Mouse (Mus musculus) bone marrow macrophage, adult 2 months (primary cell): ENCODE results near the gene Rprd2. TPM values are rescaled to one million over a fixed set of nuclear protein-coding genes. Genes with fewer than 3 reads are reported as not detected.

Source experiments
- H3K27ac ChIP-seq: 2 replicates; pipeline ENCODE4 v1.5.1; 2012; ENCODE audit warnings: low read depth, low read length; ENCODE audit not compliant: insufficient read depth
- H3K4me1 ChIP-seq: 2 replicates; pipeline ENCODE4 v1.6.1; 2012; ENCODE audit warnings: low read length; ENCODE audit not compliant: control insufficient read depth, insufficient read depth
- H3K4me3 ChIP-seq: 2 replicates; pipeline ENCODE4 v1.5.1; 2012; ENCODE audit warnings: mild to moderate bottlenecking, low read length, moderate library complexity; ENCODE audit not compliant: insufficient read depth
- CTCF ChIP-seq: IDR thresholded peaks from 2 replicates; pipeline ENCODE4 v1.5.1; 2012; ENCODE audit warnings: low read depth, mild to moderate bottlenecking, low read length, moderate library complexity
- POLR2A ChIP-seq: IDR thresholded peaks from 2 replicates; pipeline ENCODE4 v1.6.1; 2012; ENCODE audit warnings: mild to moderate bottlenecking, low read depth, low read length, borderline replicate concordance
- polyA plus RNA-seq: library from polyadenylated mRNA; stranded (reverse); fragments of >200 nt; gene quantifications from 2 replicates; pipeline ENCODE4 v1.2.4, GENCODE M21; 2012; ENCODE audit not compliant: missing spikeins, insufficient read depth, insufficient read length

The Rprd2 gene
- polyA plus RNA-seq, 1 experiment = 29.0 TPM

GRCm38 (mm10) chr3:95785501-95785900 lies 33.2 kb downstream of the Rprd2 start:
- Histone ChIP-seq H3K27ac (no peak overlapping the region), H3K4me3 (no peak overlapping the region), H3K4me1 (0 out of 2 replicates have a peak, but pooled peaks cover 3% of the 10 kb centered on the region)
- no peak for TF ChIP-seq CTCF
- no peak for TF ChIP-seq POLR2A

GRCm38 (mm10) chr3:95771985-95772384 lies 46.7 kb downstream of the Rprd2 start:
- TF ChIP-seq CTCF (peak; percentile 43; the same call in 1 of the 2 replicates), POLR2A (no peak)
- Histone ChIP-seq H3K27ac (no peak overlapping the region), H3K4me3 (no peak overlapping the region), H3K4me1 (no peaks in the 10 kb centered on the region)

DNA sequence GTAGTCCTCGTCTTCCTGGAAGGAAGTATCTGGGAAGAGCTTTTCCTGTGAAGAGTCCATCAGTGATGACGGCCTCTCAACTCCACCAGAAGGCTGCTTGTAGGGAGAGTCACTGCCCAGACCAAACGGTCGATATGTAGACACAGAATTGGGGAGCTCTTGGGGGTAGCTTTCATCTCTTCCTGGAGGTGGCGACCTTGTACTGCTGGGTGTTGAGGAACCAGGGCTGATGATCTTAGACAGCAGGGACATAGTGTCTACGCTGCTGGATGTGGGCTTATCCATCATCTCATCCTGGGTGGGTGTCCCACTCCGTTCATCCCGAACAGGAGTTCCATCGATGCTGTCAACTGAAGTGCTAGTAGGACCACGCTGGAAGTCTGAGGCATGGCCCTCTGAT lies 53.1 kb downstream of the Rprd2 start:
- H3K4me1 ChIP-seq = no peaks in the 10 kb centered on the region
- H3K4me3 ChIP-seq = no peak overlapping the region
- no peak overlapping the region for H3K27ac ChIP-seq
- TF ChIP-seq POLR2A (no peak), CTCF (no peak)

DNA sequence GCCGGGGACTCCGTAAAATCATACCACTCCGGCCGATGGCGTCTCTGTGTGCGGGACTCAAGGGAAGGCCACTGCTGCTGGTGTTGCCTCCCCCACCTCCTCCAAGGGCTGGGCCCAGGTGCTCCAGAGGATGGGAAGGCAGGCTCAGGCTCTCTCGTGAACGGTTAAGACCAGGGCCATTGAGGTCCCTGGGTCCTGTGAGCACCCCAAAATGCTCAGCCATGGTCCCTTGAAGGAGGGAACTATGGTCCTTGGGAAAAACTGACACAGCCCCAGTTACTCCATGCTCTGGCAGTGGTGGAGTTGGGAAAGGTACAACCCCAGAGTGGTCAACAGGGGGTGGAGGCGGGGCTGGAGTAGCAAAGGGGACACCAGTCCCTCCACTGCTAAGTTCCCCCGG lies 54.9 kb downstream of the Rprd2 start:
- TF ChIP-seq CTCF (no peak), POLR2A (no peak)
- no peak overlapping the region for H3K27ac ChIP-seq
- no peak overlapping the region for H3K4me3 ChIP-seq
- H3K4me1 ChIP-seq = no peaks in the 10 kb centered on the region

DNA sequence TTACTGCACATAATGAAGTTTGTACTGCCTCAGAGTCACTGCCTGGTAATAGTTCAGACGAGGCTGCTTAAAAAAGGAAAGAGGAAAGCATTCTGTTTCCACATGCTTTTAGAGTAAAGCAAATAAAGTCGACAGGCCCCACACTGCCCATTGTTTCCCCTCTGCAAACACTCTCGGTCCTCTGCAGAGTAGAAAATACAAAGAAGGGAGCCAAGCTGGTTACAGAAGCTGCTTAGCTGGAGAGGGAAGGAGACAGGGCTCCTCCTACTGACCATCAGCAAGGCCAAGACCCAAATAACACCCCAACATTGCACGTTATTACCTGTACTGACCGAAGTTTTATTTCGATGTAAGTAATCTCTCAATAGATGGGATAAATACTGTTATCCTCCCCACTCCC lies 55.7 kb downstream of the Rprd2 start:
- TF ChIP-seq POLR2A = no peak
- Histone ChIP-seq H3K27ac (no peak overlapping the region), H3K4me1 (0 out of 2 replicates have a peak, but pooled peaks cover 3% of the 10 kb centered on the region), H3K4me3 (no peak overlapping the region)

DNA sequence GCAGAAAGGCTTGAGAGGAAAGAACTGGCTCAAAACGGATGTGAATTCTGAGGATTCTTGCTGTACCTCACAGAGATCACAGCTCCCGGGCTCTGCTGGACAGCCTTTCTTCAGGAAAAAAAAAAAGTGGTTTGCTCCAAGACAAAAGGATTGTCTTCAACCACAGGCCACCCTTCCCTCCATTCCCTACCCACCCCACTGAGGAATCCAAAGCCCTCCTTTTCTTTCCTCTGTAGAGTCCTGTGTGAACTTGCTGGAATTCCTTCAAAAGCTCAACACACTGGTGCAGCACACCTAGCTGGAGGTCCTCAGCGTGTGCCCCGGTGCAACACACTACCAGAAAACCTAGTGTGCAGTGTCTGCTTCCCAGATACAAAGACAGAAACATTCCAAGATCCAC lies 56.9 kb downstream of the Rprd2 start:
- Histone ChIP-seq H3K4me3 (no peak overlapping the region), H3K27ac (no peak overlapping the region), H3K4me1 (0 out of 2 replicates have a peak, but pooled peaks cover 3% of the 10 kb centered on the region)
- TF ChIP-seq POLR2A = no peak
- no peak for TF ChIP-seq CTCF

DNA sequence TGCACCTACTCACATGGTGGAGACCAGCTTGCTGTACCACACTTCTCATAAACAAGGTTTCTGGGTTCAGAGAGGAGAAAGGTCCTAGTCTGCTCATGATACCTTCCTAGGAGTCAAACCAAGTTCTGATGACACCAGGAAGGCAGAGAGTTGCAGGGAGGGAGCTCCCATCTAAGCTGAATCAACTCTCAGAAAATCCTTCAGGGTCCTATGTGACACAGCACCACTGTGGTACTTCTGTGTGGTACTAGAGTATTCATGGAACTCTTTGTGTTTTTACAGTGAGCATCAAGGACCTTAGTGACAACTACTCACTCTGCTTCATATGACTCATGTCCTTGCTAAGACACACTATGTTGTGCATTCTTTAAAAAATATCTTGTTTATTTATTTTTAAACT lies 58.0 kb downstream of the Rprd2 start:
- no peak for TF ChIP-seq CTCF
- TF ChIP-seq POLR2A = no peak
- Histone ChIP-seq H3K4me1 (0 out of 2 replicates have a peak, but pooled peaks cover 3% of the 10 kb centered on the region), H3K27ac (no peak overlapping the region), H3K4me3 (no peak overlapping the region)

- TF ChIP-seq CTCF (no peak), POLR2A (no peak)
- Histone ChIP-seq H3K4me3 (no peak within 1 kb of the TSS), H3K4me1 (0 out of 2 replicates have a peak, but pooled peaks cover 6% of the 10 kb centered on the region), H3K27ac (no peak within 1 kb of the TSS)
Observed at GRCm38 (mm10) chr3:95760106-95760505, 58.6 kb downstream of the Rprd2 start, which contains the start of gene Tars2. TSS of gene Tars2 (minus strand) at chr3:95760206.

DNA sequence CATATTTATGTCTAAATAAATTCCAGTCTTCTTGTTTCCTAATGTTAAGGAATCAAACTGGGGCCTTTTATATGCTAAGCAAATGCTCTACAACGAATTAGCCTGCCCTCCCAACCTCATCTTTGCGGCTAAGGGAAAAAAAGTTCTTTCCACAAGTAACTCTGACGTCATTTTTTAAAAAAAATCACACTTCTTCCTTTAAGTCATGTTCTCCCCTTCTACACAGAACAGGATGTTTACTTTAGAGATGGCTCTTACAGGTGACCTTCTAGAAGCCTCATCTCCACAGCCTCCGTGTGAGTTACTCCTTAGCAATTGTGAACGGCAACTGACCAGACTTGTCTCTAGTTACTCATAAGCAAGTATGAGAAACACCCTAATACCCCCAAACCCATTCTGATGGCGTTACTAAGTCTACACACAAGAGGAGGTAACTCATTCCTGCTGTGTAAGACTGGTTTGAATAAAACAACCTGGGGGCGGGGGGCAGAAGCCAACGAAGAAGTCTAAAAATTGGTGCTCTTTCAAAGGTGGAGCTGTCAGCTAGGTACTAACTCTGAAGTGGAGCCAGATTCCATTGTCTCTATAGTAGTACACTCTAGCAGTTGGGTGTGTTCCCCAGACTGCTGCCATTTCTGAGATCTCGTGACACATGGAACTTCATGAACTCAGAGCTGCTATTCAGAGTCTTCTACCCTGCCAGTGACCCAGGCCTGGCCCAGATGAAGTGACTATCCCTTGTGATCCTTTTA lies 60.0 kb downstream of the Rprd2 start:
- H3K27ac ChIP-seq = no peak overlapping the region
- no peak for TF ChIP-seq CTCF
- TF ChIP-seq POLR2A = no peak
- H3K4me3 ChIP-seq = no peak overlapping the region
- H3K4me1 ChIP-seq = 0 out of 2 replicates have a peak, but pooled peaks cover 6% of the 10 kb centered on the region

GRCm38 (mm10) chr3:95756808-95757207 lies 61.9 kb downstream of the Rprd2 start:
- TF ChIP-seq POLR2A (no peak), CTCF (no peak)
- H3K4me1 ChIP-seq = peaks cover 19% of the 10 kb centered on the region
- H3K27ac ChIP-seq = no peak overlapping the region

More at GRCm38 (mm10) chr3:95756808-95757207, 61.9 kb downstream of the Rprd2 start:
- no peak overlapping the region for H3K4me3 ChIP-seq
